Mouse (Mus musculus): Measurements from ENCODE around the gene Gtf2a1l.

Gtf2a1l gene

DNA sequence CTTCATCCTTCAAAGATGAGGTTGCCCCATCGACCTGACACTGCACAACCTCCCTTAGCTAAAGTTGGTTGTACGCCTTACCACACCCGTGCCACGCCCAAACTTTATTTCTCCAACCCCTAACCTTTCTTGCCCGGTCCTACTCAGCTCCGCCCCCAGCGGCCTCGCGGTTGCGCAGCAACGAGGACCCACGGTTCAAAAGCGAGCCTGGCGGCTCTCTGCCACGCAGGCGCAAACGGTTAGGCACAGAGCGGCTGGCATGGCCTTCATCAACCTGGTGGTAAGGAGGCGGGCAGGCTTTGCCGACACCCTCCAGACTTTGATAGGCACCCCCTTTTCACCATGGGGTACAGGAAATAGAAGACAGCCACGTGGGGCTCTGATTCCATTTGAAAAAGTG is at the start of gene Gtf2a1l:
TSS of gene Gtf2a1l (plus strand) at position 209 of the 400 bp plus-strand sequence.
- DNase-seq (ENCODE audit: low read depth, low spot score), result no peak

DNA sequence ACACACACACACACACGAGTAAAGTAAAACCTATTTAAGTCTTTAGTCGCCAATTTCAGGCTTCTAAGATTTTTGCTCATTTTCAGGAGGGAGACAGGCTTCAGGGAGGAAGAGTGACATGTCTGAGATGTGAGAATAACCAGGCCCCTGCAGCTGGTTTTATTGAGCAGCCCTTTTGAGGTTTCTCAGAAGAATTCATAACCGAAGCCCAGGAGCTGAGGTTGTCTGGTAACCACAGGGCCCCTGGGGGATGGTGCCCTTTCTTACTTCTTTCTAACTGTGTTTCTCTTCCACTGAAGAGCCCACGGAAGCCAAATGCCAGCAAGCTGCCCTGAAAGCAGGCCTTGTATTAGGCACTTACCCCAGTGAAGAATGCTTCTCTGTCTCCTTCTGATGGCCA is 47.5 kb upstream of the Gtf2a1l start:
- no peak for DNase-seq (ENCODE audit: low read depth, low spot score)

DNA sequence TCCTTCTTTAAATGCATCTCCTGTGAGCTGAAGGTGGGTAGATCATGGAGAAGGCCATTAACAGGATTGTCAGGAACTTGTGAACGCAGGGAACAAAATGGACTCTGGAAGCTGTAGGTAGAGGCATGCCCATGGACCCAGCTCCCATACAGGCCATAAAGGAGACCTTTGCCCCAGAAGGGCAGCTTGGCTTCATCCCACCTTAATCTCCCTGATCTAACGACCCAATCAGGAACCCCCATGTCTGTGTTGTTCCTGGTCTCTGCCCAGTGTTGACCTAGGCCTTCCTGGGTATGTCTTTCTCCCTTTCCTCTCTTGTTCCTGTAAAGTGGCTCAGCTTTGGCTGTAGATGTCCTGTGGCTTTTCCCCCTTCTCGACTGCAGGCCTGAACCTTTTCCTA is 47.1 kb upstream of the Gtf2a1l start:
- no peak for DNase-seq (ENCODE audit: low read depth, low spot score)

DNA sequence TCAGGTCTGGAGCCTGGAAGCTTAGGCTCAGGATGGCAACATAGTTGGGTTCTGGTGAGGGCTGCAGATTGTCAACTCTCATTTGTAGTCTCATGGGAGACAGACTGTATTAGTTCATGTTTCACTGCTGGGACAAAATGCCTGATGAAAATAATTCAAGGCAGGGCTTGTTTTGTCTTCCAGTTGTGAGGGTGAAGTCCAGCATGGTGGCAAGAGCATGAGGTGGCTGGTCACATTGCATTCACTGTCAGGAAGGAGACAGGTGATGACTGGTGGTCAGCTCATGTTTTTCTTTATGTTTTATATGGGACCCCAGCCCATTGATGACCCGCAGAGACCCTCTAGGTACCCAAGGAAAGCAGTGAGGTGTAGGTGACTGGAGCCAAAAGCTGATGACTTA is 45.7 kb upstream of the Gtf2a1l start:
- DNase-seq (ENCODE audit: low read depth, low spot score), result no peak

DNA sequence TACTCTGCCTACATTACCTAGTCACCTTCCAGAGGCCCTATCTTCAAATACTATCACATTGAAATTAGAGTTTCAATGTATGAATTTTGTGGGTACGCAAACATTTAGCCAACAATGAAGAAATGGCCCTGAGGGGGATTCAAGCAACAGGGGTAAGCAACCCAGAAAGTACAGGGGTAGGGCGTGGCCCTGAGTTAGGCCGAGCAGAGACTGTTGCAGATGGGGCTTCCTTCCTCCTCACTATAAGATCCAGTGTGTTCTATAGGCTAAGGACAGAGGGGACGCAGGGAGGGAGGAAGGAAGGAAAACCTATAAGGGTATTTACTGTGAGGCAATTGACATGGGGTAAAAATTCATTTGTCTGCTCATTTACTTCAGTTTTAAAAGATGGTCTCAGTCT is 44.1 kb upstream of the Gtf2a1l start:
- no peak for DNase-seq (ENCODE audit: low read depth, low spot score)

DNA sequence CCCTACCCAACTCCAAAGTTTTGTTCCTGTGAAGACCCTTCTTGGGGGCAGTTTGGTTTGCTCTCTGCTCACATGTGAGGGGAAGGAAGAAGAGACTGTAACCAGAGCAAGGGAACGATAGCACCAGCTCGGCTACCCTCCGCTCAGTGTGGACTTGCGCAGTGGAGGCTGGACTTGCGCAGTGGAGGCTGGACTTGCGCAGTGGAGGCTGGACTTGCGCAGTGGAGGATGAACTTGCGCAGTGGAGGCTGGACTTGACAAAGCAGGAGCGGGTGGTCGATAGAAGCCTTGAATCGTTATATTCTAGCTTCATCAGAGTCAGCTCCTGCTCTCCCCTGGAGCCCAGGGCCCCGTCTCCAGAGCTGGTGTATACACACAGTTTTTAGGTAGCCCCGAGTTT is 43.1 kb upstream of the Gtf2a1l start:
- DNase-seq (ENCODE audit: low read depth, low spot score), result no peak

DNA sequence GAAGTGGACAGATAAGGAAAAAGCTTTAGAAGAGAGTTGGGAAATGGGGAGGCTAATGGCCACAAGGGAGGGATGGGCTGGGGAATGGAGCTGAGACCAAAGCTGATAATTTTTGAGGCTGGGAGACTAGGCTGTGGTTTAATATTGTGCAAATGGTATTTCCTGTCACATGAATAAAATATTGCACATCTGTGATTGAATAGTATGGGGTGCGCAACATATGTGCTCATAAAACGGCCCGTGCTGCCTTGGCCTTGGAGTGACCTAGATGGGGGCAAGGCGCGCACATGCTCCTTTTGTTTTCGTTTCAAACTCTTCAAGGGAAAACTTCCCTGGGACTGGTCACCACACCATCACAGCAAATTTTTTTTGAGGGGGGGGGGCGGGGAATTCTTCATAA is 42.5 kb upstream of the Gtf2a1l start:
- no peak for DNase-seq (ENCODE audit: low read depth, low spot score)

DNA sequence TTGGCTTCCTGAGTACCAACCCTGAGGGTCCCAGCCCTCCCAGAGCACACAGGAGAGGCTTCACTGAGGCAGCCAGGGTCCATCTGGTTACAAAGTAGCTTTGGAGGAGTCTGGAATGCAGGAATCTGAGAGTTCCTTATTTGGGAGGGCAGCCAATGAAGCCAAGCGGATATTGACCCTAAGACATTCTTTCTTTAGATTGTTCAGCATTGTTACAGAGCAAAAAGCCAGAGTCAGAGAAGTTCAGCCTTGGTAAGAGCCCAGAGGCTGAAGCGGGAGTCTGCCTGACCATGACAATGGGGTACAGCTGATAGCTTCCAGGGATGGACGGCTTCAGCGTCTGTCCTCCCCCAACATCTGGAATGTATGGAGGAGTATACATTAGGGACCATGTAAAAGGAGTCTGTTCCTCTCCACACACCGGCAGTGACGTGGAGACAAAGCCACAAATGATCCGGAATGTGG is 42.1 kb upstream of the Gtf2a1l start:
- no peak for DNase-seq (ENCODE audit: low read depth, low spot score)

DNA sequence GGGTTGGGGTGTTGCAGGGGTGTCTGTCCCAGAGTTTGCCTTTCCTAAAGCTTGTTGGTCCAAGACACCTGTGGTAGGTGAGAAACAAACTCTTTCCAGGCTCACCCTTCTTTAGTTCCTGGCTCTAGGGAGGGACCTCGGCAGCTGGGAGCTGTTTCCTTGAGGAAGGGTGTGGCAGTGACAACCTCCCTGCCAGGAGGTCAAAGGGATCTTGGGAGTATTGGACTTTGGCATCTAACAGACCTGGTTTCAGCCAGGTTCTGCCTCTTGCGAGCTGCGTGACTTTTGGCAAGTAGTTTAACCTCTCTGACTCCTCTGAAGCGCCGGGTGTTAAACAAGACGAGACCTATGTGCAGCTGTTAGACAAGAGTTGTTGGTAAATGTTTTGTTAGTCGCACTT is 41.3 kb upstream of the Gtf2a1l start:
- DNase-seq (ENCODE audit: low read depth, low spot score), result no peak

DNA sequence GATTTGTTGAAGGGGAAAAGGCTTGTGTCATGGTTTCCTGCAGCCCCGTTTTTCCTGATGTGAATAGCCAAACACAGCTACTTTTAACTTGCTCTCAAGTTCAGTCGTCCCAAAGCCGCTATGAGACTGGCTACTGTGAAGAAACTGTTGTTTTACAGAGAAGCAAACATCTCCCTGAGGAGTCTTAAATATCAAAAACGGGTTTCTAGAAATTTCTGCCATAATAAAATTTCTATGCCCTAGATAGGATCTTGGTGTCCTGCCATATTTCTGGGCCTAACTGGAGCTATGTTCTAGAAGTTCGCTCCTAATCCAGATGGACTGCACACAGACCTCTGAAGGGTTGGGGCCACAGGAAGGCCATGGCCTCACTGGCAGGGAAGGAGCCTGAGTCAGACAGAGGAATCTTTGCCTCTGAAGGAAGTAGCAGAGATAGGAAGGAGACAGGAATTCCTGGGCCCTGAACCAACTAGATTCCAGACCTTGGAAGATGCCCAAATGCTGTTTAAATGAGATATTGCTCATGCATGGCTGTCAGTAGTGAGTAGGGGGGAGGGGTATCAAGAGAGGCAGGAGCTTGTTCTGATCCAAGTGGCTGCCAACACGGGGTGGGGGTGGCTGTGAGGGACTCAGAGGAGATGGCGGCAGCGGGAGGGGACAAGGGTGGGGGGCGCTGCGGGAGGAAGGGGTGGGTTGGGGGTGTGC is 39.6 kb upstream of the Gtf2a1l start:
- no peak for DNase-seq (ENCODE audit: low read depth, low spot score)

DNA sequence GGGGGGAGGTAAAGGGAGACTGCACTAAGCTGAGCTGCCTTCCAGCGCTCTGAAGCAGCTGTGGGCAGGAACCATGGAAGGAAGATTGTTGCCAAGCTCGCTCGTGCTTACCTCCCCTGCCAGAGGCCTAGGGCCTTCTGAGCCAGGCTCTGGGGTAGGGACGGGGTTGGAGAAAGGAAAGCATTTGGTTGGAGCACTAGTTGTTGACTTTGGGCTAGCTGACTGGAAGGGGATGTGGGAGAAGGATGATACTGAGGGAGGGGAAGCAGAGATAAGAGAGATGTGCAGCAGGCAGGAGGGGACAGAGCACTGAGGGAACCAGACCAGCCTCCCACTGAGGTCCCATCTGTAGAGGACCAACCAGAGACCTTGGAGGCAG is 39.1 kb upstream of the Gtf2a1l start:
- no peak for DNase-seq (ENCODE audit: low read depth, low spot score)

DNA sequence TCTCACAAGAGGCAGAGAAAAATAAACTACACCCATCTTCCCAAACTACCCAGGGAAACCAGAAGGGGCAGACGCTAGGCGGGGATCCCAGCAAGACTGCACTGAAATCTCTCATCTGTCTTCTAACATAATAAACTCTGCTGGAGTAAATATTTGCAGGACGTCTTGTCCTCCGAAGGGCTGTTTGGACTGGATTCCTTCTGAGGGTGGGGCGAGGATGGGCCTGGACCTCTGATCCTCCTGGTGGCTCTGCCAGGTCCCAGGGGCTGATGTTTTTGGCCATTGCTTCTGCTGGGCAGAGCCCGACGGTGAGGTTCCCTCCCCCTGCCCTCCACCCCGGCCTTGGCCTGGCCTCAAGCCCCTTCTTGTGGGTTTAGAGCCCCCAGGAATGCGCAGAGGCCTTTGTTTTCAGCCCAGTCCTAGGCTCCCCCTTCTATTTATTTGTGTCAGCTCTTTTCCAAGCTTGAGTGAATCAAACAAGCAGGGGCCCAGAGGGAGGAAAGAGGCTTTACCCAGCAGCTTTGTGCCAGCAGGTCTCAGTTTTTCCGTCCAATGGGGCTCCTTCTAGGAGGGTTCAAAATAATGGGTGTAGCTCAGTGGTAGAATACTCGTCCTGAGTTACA is 38.4 kb upstream of the Gtf2a1l start:
- DNase-seq (ENCODE audit: low read depth, low spot score), result no peak

DNA sequence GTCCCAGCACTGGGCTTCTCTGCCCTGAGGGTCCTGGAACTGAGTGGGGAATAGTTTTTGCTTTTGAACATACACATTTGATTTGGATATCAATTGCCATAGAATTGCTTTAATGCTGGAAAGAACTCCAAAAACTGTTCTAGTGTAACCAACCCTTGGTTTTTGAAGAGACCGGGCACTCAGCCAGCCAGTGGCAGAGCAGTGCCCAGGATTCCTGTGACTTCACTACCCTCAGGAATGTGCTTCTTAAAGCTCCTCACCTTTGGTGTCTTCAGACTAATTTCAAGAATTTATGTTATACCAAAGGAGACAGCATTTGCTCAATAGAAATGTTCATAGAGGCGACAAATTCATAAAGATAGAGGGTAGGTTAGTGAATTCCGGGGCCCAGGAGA is 37.9 kb upstream of the Gtf2a1l start:
- no peak for DNase-seq (ENCODE audit: low read depth, low spot score)

DNA sequence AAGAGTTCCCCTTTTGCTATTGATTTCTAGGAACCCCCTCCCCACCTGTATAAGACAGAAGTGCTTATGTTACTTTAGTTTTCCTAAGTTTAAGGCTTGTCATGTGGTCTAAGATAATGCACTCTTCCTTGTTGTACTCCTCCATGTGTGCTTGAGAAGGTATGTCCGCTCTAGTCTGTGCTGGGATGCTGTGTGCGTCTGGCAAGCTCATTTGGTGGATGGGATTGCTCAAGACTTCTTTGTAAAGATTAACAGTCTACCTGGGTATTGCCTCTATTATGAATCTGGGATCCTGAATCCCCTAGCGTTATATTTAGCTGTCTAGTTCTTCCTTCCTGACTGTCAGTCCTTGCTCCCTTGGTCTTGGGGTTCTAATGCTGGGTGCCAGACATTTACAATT is 35.8 kb upstream of the Gtf2a1l start:
- no peak for DNase-seq (ENCODE audit: low read depth, low spot score)

DNA sequence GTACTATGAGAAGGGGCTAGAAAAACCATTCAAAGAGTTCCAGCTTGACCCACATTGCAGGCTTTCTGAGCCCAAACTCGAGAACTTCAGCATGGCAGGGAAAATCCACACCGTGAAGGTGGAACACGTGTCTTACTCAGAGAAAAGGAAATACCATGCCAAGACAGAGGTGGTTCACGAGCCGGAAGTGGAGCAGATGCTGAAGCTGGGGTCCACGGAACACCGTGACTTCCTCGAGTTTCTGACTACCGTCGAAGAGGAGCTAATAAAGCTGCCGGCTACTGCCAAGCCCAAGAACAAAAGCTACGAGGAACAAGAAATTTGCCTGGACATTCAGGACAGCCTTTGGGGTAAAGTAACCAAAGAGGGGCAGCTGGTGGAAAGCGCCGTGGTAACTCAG is 32.4 kb upstream of the Gtf2a1l start:
- DNase-seq (ENCODE audit: low read depth, low spot score), result no peak

DNA sequence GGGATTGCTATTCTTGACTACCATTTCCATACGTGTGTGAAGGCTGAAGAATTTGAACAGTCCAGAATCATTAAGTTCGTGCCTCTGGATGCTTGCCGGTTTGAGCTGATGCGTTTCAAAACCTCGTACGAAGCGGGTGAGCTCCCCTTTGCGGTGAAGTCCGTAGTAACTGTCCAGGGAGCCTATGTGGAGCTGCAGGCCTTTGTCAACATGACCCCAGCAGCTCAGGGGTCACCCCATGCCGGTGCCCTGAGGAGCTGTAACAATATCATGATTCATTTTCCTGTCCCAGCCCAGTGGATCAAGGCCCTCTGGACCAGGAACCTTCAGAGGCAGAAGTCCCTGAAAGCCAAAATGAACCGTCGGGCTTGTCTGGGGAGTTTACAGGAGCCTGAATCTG is 31.9 kb upstream of the Gtf2a1l start:
- DNase-seq (ENCODE audit: low read depth, low spot score), result no peak

DNA sequence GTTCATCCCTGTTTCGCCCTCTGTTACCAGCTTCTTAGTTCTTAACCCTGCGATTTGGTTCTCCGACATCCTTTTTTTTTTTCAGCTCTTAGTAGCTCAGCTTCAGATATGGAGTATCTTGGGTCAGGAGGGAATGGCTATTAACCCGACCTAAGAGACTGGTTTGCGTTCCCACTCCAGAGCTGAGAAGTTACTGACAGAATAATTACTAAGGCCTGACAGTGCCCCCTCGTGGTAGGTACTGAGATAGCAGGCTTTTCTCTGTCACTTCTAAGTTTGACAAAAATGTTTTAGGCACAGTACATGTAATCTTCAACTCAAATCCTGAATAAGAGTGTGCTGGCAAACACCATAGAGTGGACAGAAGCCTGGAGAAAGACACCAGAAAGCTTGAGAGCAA is 27.4 kb upstream of the Gtf2a1l start:
- no peak for DNase-seq (ENCODE audit: low read depth, low spot score)

DNA sequence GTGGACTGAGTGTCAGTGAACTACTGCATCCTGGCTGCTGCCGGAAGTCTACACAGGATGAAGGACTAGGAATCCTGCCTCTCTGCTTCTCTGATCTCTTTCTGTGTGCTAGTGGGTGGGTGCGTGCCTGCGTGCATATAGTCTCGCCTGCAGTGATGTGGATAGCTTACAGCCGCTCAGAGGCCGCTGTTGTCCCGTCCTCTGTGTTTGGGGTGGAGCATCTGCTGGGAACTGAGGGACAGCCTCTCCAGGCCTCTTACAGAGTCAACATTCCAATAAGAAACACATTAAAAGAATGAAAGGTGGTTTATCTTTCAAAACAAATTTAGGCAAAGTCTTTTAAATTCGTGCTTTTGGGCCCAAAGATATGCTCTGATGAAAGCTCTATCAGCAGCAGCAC is 26.6 kb upstream of the Gtf2a1l start:
- no peak for DNase-seq (ENCODE audit: low read depth, low spot score)

DNA sequence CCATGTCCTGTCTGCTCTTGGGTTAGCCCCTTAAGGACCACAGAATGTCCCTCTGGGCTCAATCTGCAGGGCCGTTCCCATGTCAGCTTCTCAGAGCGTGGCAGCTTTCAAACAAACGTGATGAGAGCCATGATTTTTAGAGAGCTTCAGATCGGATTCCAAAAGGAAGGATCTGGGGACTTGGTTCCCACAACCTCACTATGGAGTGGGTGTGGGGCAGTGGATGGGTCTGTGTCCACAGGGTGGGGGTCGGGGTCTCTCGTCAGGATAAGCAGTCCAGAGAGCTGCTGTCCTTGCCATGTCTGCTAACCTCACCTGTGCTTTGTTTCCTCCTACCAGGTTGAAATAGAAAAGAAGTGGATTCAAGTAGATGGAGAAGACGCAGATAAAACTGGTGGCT is 23.6 kb upstream of the Gtf2a1l start:
- DNase-seq (ENCODE audit: low read depth, low spot score), result no peak

DNA sequence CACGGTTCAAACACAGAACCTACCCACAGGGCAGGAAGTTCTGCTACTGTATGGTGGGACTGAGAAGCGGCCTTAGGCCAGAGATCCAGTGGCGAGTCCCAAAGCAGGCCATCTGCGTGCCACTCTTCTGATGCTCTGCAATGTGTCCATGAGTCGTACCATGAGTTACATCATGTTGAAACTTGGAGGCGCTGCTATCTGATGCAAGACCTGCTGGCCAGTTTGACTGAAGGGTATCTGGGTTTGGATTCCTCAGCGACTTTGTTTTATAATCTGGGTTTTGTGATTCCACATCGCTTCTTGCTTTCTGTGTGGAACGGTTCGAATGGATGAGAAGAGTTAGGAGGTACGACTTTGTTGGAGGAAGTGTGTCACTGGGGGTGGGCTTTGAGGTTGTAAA is 23.2 kb upstream of the Gtf2a1l start:
- DNase-seq (ENCODE audit: low read depth, low spot score), result no peak

DNA sequence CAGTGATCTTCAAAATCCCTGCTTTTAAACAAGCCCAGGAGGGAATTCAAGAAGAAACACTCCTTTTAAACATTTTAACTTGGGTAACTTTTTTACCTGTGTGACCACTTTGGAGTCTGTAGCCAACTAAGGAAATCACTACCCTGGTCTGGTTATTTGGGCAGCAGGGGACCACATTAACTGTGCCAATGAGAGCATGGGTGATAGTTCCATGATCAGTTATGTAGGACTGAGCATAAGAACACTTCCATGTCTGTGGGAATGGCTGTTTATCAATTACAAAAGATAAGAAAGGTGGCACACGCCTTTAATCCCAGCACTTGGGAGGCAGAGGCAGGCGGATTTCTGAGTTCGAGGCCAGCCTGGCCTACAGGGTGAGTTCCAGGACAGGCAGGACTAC is 21.3 kb upstream of the Gtf2a1l start:
- no peak for DNase-seq (ENCODE audit: low read depth, low spot score)

DNA sequence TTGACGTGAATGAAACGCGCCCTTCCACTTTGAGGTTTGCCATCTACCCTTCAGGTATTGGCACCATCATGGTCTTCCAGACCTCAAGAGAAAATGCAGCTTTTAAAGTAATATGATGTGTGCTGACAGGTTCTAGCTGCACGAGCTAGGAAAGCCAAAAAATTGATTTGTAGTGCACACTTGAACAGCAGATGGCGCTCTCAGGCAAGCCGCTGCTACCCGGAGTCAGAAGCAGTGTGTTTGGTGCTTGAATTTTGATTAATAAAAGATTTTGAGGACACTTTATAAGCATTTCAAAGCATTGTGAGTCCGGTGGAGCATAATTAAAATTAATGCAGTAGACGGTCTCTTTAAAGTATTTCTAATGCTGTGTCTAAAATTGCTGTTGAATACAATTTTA is 16.4 kb upstream of the Gtf2a1l start:
- DNase-seq (ENCODE audit: low read depth, low spot score), result no peak

DNA sequence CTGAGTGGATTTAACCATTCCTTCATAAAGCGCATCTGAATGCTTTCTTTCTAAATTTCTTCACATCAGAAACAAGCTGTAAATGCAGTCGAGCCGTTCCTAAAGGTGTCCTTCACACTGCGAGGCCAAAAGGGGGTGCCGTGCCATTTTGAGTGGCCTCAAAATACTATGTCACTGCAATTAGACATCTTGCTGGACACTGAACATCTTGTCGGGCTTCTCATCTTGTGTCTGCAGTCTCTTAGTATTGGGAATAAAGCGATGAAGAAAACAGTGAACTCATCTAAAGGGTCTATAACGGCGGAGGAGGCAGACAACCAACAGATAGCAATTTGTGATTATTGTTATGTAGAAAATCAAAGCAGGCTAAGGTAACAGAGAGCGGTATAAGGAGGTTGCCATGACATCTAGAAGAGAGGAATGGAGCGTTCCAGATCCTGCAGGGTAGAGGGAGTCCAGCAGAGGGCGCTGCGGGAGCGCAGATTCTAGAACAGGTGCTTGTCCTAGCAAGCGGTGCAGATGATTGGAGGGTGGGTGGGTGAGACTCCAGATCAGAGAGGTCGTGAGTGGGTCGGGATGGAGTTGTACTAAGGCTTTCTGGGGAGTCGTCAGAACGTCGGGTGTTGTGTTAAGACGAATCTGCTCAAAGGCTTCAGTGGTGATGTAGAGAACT is 15.6 kb upstream of the Gtf2a1l start:
- no peak for DNase-seq (ENCODE audit: low read depth, low spot score)

Data from retina, adult 2 months (tissue).